16 mouse cellular contexts compared by ENCODE assay signal in the genomic region with DNA sequence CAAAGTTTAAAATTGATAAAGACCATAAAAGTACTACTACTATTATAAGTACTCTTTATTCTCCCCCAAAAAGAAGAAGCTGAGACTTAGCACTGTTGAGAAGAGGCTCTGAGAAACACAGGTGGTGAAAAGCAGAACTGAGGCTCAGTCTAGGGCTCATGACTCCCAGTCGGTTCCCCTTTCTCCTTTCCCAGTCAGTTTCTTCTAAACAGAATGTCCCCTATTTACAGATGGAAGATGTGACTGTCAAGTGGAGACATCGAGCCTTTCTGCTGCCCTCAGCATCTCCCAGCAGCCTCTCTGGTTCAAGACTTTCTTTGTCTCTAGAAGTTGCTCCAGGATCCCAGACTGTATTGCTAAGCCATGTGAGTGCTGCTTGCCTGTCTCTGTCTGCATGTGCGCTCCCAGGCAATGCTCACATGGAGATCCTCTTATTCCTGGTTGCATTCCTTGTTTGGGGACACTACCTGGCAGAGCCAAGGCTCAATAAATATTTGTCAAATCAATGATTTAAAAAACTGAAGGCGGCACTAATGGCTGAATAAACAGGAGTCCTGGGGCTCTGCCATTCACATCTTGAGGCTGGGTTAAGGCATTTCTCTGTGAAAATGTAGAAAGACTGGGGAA. TPM values are rescaled to one million over a fixed set of nuclear protein-coding genes. Genes with fewer than 3 reads are reported as not detected.
DNase-seq lines count a peak whose midpoint lies in the region; ATAC-seq and TF ChIP-seq lines count a peak whose summit lies in the region.
"Had no signal": no experiment of that assay in that cellular context is flagged by ENCODE, and none has a peak within 500 bp of the region (broad histone marks: within the 10 kb centered on the region; RNA-seq: fewer than 3 reads in every experiment).

No protein-coding gene starts in this region.

- H3K4me3 ChIP-seq in MEL (ENCODE audit: control insufficient read depth in 1 of 2, insufficient read depth in 1 of 2, low read depth in 2 of 2, low read length in 2 of 2) (no peak overlapping the region), macrophage (ENCODE audit: inconsistent target) (no peak overlapping the region)
- no peak overlapping the region for H3K4me3 ChIP-seq in intestine, postnatal 0 days (ENCODE audit: low read depth, low read length)
- H3K4me3 ChIP-seq: limb, embryonic 15.5 days; midbrain, embryonic 10.5 days had no signal

- no peak for TF ChIP-seq EP300 in MEL (IDR thresholded peaks at IDR 0.05; ENCODE audit: low read depth in 1 of 2, low read length in 2 of 2)

- WGBS in macrophage (ENCODE audit: missing documents) = 46% methylated on average over 4 of the region's 4 CpGs
- 45% methylated on average over 4 of the region's 4 CpGs for WGBS in intestine, postnatal 0 days

- no peaks in the 10 kb centered on the region for H3K4me1 ChIP-seq in MEL (ENCODE audit: control insufficient read depth in 1 of 2, insufficient read depth in 2 of 2, low read length in 2 of 2)
- H3K4me1 ChIP-seq in intestine, postnatal 0 days (replicated peaks; ENCODE audit: control insufficient read depth, insufficient read depth, low read length) = no peaks in the 10 kb centered on the region
- H3K4me1 ChIP-seq: limb, embryonic 15.5 days; midbrain, embryonic 10.5 days had no signal

- no peaks in the 10 kb centered on the region for H3K27me3 ChIP-seq in MEL (ENCODE audit: control insufficient read depth in 1 of 2, insufficient read depth in 2 of 2, low read length in 2 of 2)
- no peaks in the 10 kb centered on the region for H3K27me3 ChIP-seq in intestine, postnatal 0 days (replicated peaks; ENCODE audit: control insufficient read depth, insufficient read depth, low read length)
- H3K27me3 ChIP-seq: limb, embryonic 15.5 days had no signal

- no peak for TF ChIP-seq POLR2A in MEL (IDR thresholded peaks at IDR 0.05; ENCODE audit: control insufficient read depth in 1 of 2, insufficient read depth in 1 of 2, low read depth in 1 of 2, low read length in 2 of 2, poor library complexity in 1 of 2)

- H3K27ac ChIP-seq in MEL (ENCODE audit: control insufficient read depth, low read depth, low read length) (no peak overlapping the region), macrophage (0 out of 2 replicates have a peak overlapping the region, but pooled peaks have one; percentile 4)
- H3K27ac ChIP-seq in intestine, postnatal 0 days (ENCODE audit: low read depth, low read length) = no peak overlapping the region
- H3K27ac ChIP-seq: limb, embryonic 15.5 days; midbrain, embryonic 10.5 days had no signal

- no peak for TF ChIP-seq RAD21 in MEL (IDR thresholded peaks at IDR 0.05; ENCODE audit: low read depth, low read length)

- no peak for ATAC-seq in intestine, postnatal 0 days
- ATAC-seq: hindbrain, embryonic 16.5 days had no signal

- H3K9ac ChIP-seq in MEL (ENCODE audit: control insufficient read depth, low read depth, low read length, poor library complexity, severe bottlenecking) = no peak overlapping the region
- no peak overlapping the region for H3K9ac ChIP-seq in intestine, postnatal 0 days (ENCODE audit: low read depth, low read length)
- H3K9ac ChIP-seq: limb, embryonic 15.5 days had no signal

- DNase-seq in layer of hippocampus, adult 9-11 months = peak; percentile 74
- no peak for DNase-seq in layer of hippocampus, postnatal 10 days (ENCODE audit: low spot score in 2 of 2)
- DNase-seq in A20 (ENCODE audit: low read depth, low spot score) = peak; percentile 89
- DNase-seq in MEL (ENCODE audit: low read depth, low spot score) = peak; percentile 6
- DNase-seq in kidney, postnatal 4 days = no peak
- no peak for DNase-seq in kidney, postnatal 10 days
- DNase-seq: adrenal gland, adult 8-10 months; cerebellum, adult 11 months; thymus, adult 18-20 months had no signal

- H3K4me2 ChIP-seq in intestine, postnatal 0 days (replicated peaks; ENCODE audit: low read depth) = no peak overlapping the region
- H3K4me2 ChIP-seq: limb, embryonic 15.5 days had no signal

- no peak for TF ChIP-seq CTCF in MEL (IDR thresholded peaks at IDR 0.05 in 2 of 3, conservative IDR thresholded peaks at IDR 0.05 in 1 of 3; ENCODE audit: control insufficient read depth in 1 of 3, insufficient read depth in 1 of 3, low read depth in 2 of 3, low read length in 3 of 3, poor library complexity in 1 of 3, severe bottlenecking in 1 of 3)
- no peak for TF ChIP-seq CTCF in intestine, postnatal 0 days (IDR thresholded peaks at IDR 0.05; ENCODE audit: low read depth)

- no peaks in the 10 kb centered on the region for H3K36me3 ChIP-seq in MEL (ENCODE audit: control insufficient read depth in 1 of 2, insufficient read depth in 2 of 2, low read length in 2 of 2)
- H3K36me3 ChIP-seq in macrophage (ENCODE audit: inconsistent target) = no peaks in the 10 kb centered on the region
- H3K36me3 ChIP-seq in intestine, postnatal 0 days (ENCODE audit: control insufficient read depth, insufficient read depth) = no peaks in the 10 kb centered on the region
- H3K36me3 ChIP-seq: limb, embryonic 15.5 days; midbrain, embryonic 10.5 days had no signal

- no peaks in the 10 kb centered on the region for H3K79me2 ChIP-seq in MEL (ENCODE audit: control insufficient read depth, insufficient read depth, low read length, poor library complexity)
- no peaks in the 10 kb centered on the region for H3K79me2 ChIP-seq in macrophage (ENCODE audit: inconsistent target)

- H3K9me3 ChIP-seq in MEL (replicated peaks; ENCODE audit: insufficient read depth, low read length) = no peaks in the 10 kb centered on the region
- no peaks in the 10 kb centered on the region for H3K9me3 ChIP-seq in intestine, postnatal 0 days (ENCODE audit: control insufficient read depth)
- H3K9me3 ChIP-seq: limb, embryonic 15.5 days; midbrain, embryonic 10.5 days had no signal

TF ChIP-seq in MEL, 35 proteins besides CTCF, POLR2A, EP300 and RAD21:
- TF ChIP-seq BHLHE40 (IDR thresholded peaks at IDR 0.05; ENCODE audit: borderline replicate concordance, low read depth, low read length) (no peak), ZKSCAN1 (IDR thresholded peaks at IDR 0.05; ENCODE audit: low read depth, low read length) (no peak), RCOR1 (IDR thresholded peaks at IDR 0.05; ENCODE audit: low read depth, low read length) (no peak)

RNA-seq across cellular contexts. Expression of gene Adtrp, which starts 36.3 kb away (rescaled TPM):
- under 1 TPM; 0.46 to 0.69 TPM for total RNA-seq in layer of hippocampus, postnatal 10 days (2021)
- total RNA-seq in MEL (2012; rRNA removed) = not detected in 2 replicates
- not detected for polyA plus RNA-seq in MEL (2012; ENCODE audit: insufficient read depth in 1 of 2, insufficient read length in 2 of 2, low read depth in 1 of 2, low replicate concordance in 2 of 2, missing spikeins in 1 of 2)
- total RNA-seq in macrophage (2018; cell fraction: chromatin; rRNA removed) = not detected
- total RNA-seq in macrophage (2018; cell fraction: cytosol; rRNA removed) = under 1 TPM in 2 of 26 experiments, not detected in 24; 0.15 to 0.31 TPM
- not detected for total RNA-seq in macrophage (2018; cell fraction: nucleus; rRNA removed)
- 0.57 TPM in 1 of 3 replicates, not detected in the others for polyA plus RNA-seq in macrophage (2018)
- polyA plus RNA-seq in intestine, postnatal 0 days (2015; fragmentation: Nextera tagmentation; extraction: Ambion mirVana) = 110 and 132 TPM in 2 replicates
- total RNA-seq: left cerebral cortex, adult 18-20 months had no signal
- polyA plus RNA-seq: heart, embryonic 14.5 days; midbrain, embryonic 10.5 days had no signal

Comparison
In these comparisons a context has a peak if more than half of its experiments do, and no peak if none do; other contexts are left out.
1. DNase-seq: peak in layer of hippocampus, adult 9-11 months (single experiment), A20 (single experiment) and MEL (single experiment); none in layer of hippocampus, postnatal 10 days (0 of 2), kidney, postnatal 4 days (0 of 2) and kidney, postnatal 10 days (single experiment).
2. RNA of gene Adtrp, which starts 36.3 kb away (polyA plus RNA-seq): 110 to 132 TPM in intestine, postnatal 0 days; 0.57 TPM in macrophage and not detected in MEL; every median in the first group is over 10 times any median in the second.